Mouse (Mus musculus) natural killer cell, adult 2 months (primary cell): ENCODE data around the gene Gm49352.
"Not testable (repeated sequence)": the region's sequence is repeated elsewhere in the genome, so short reads cannot be mapped to it uniquely, and the experiment has no call there.

Source experiments
- DNase-seq, 2 experiments: peaks; one replicate each; pipeline ENCODE4 v3.0.0; 2022; ENCODE audit warnings: low spot score in 2 of 2

Gm49352 gene

DNA sequence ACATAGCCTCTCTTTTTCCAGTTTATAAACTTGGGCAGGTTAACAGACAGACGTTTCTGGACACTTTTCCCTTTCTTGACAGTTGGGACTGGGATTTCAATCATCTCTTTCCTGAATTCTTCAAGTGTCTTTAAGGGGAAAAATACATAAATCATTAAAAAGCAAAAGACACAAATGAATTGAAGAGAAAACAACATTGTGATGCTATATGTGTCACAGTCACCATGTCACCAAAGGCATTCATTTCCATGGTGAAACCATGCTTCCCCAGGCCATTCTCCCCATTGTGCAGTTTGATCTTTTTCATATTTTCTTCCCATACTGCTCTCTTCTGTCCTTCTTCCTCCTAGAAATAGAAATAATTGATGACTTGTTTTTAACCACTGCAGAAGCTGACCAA lies at the start of gene Gm49352:
Gm49352 (minus strand) TSS at position 101 of the 400 bp plus-strand sequence.
- not testable (repeated sequence) for DNase-seq

DNA sequence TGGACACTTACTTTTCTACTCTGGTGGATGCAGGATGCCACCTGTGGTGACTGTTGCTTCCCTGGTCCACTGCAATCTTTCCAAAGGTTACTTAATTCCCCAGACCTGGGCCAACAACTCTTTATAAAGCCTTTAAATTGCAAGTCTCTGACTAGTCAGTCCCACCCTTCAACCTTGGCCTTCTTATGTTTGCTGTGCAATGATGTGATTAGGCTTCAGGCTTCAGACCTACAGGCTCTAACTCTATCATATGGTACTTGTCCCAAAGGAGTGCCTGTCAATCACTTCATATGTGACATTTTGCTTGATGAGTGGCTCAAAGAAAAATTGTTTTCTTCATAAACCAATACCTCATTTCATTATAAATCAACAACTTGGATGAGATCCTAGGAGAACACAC lies 2.1 kb upstream of the Gm49352 start, which contains the start of gene Cts3:
Cts3 (minus strand) TSS at position 101 of the 400 bp plus-strand sequence.
- no peak for DNase-seq

DNA sequence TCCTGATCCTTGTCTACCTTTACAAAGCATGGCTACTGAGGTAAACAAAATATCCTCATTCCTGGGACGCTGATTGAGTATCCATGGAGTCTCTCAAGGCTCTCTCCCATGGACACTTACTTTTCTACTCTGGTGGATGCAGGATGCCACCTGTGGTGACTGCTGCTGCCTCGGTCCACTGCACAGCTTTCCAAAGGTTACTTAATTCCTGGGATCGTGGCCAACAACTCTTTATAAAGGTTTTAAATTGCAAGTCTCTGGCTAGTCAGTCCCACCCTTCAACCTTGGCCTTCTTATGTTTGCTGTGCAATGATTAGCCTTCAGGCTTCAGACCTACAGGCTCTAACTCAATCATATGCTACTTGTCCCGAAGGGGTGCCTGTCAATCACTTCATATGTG lies 26.3 kb downstream of the Gm49352 start, which contains the start of gene Ctsm:
Ctsm (minus strand) TSS at position 209 of the 400 bp plus-strand sequence.
- no peak for DNase-seq
